Mouse (Mus musculus) olfactory bulb, adult 2 months (tissue): Measurements from ENCODE around the gene Rpl38.
"Not testable (repeated sequence)": the region's sequence is repeated elsewhere in the genome, so short reads cannot be mapped to it uniquely, and the experiment has no call there.

Source experiments
- CTCF ChIP-seq: fragments of 200-500 bp; IDR thresholded peaks from 2 replicates; pipeline ENCODE4 v1.5.1; 2012; ENCODE audit warnings: low read depth, mild to moderate bottlenecking, low read length, moderate library complexity; ENCODE audit not compliant: insufficient read depth
- POLR2A ChIP-seq: fragments of 200-500 bp; IDR thresholded peaks from 2 replicates; pipeline ENCODE4 v1.6.1; 2012; ENCODE audit warnings: mild to moderate bottlenecking, low read depth, low read length, moderate library complexity; ENCODE audit not compliant: insufficient read depth

GRCm38 (mm10) chr11:114667932-114668285 is 415 bp upstream of the Rpl38 start:
- not testable (repeated sequence) for TF ChIP-seq CTCF, POLR2A
